Mouse (Mus musculus): ENCODE data around the gene Gm853. TPM values are rescaled to one million over a fixed set of nuclear protein-coding genes. Genes with fewer than 3 reads are reported as not detected.
A peak's percentile ranks its signal among the peaks of the same experiment; 100 is the strongest.
"Not testable (repeated sequence)": the region's sequence is repeated elsewhere in the genome, so short reads cannot be mapped to it uniquely, and the experiment has no call there.

Gene Gm853
- total RNA-seq (2017), result not detected in 2 replicates

GRCm38 (mm10) chr4:130222179-130222578 is at the start of gene Gm853:
Gene Gm853 (minus strand): TSS chr4:130222401.
- ATAC-seq (ENCODE audit: extremely low read depth, insufficient number of reproducible peaks, low FRiP score, poor library complexity, severe bottlenecking), result no peak

GRCm38 (mm10) chr4:130270611-130271347 is 48.6 kb upstream of the Gm853 start:
- ATAC-seq (ENCODE audit: extremely low read depth, insufficient number of reproducible peaks, low FRiP score, poor library complexity, severe bottlenecking), result no peak

- ATAC-seq (ENCODE audit: extremely low read depth, insufficient number of reproducible peaks, low FRiP score, poor library complexity, severe bottlenecking), result no peak
These were observed 47.9 kb upstream of the Gm853 start for GRCm38 (mm10) chr4:130270089-130270488.

GRCm38 (mm10) chr4:130268736-130269135 is 46.5 kb upstream of the Gm853 start:
- no peak for ATAC-seq (ENCODE audit: extremely low read depth, insufficient number of reproducible peaks, low FRiP score, poor library complexity, severe bottlenecking)

- no peak for ATAC-seq (ENCODE audit: extremely low read depth, insufficient number of reproducible peaks, low FRiP score, poor library complexity, severe bottlenecking)
These were observed 44.9 kb upstream of the Gm853 start for GRCm38 (mm10) chr4:130267069-130267468.

GRCm38 (mm10) chr4:130266601-130267000 is 44.4 kb upstream of the Gm853 start:
- no peak for ATAC-seq (ENCODE audit: extremely low read depth, insufficient number of reproducible peaks, low FRiP score, poor library complexity, severe bottlenecking)

GRCm38 (mm10) chr4:130264698-130265349 is 42.6 kb upstream of the Gm853 start:
- ATAC-seq (ENCODE audit: extremely low read depth, insufficient number of reproducible peaks, low FRiP score, poor library complexity, severe bottlenecking), result peak; percentile 62

- no peak for ATAC-seq (ENCODE audit: extremely low read depth, insufficient number of reproducible peaks, low FRiP score, poor library complexity, severe bottlenecking)
These were observed 41.9 kb upstream of the Gm853 start for GRCm38 (mm10) chr4:130264131-130264530.

- no peak for ATAC-seq (ENCODE audit: extremely low read depth, insufficient number of reproducible peaks, low FRiP score, poor library complexity, severe bottlenecking)
These were observed 38.2 kb upstream of the Gm853 start for GRCm38 (mm10) chr4:130260406-130260805.

GRCm38 (mm10) chr4:130252441-130253157 is 30.4 kb upstream of the Gm853 start:
- ATAC-seq (ENCODE audit: extremely low read depth, insufficient number of reproducible peaks, low FRiP score, poor library complexity, severe bottlenecking), result no peak

- no peak for ATAC-seq (ENCODE audit: extremely low read depth, insufficient number of reproducible peaks, low FRiP score, poor library complexity, severe bottlenecking)
These were observed 29.6 kb upstream of the Gm853 start for GRCm38 (mm10) chr4:130251763-130252162.

- no peak for ATAC-seq (ENCODE audit: extremely low read depth, insufficient number of reproducible peaks, low FRiP score, poor library complexity, severe bottlenecking)
These were observed 29.0 kb upstream of the Gm853 start for GRCm38 (mm10) chr4:130251172-130251705.

GRCm38 (mm10) chr4:130248636-130249035 is 26.4 kb upstream of the Gm853 start:
- ATAC-seq (ENCODE audit: extremely low read depth, insufficient number of reproducible peaks, low FRiP score, poor library complexity, severe bottlenecking), result no peak

- no peak for ATAC-seq (ENCODE audit: extremely low read depth, insufficient number of reproducible peaks, low FRiP score, poor library complexity, severe bottlenecking)
These were observed 23.9 kb upstream of the Gm853 start for GRCm38 (mm10) chr4:130246132-130246531.

GRCm38 (mm10) chr4:130244749-130245148 is 22.5 kb upstream of the Gm853 start:
- no peak for ATAC-seq (ENCODE audit: extremely low read depth, insufficient number of reproducible peaks, low FRiP score, poor library complexity, severe bottlenecking)

- not testable (repeated sequence) for ATAC-seq (ENCODE audit: extremely low read depth, insufficient number of reproducible peaks, low FRiP score, poor library complexity, severe bottlenecking)
These were observed 21.4 kb upstream of the Gm853 start for GRCm38 (mm10) chr4:130243621-130244020.

- no peak for ATAC-seq (ENCODE audit: extremely low read depth, insufficient number of reproducible peaks, low FRiP score, poor library complexity, severe bottlenecking)
These were observed 20.8 kb upstream of the Gm853 start for GRCm38 (mm10) chr4:130242956-130243355.

GRCm38 (mm10) chr4:130240695-130241094 is 18.5 kb upstream of the Gm853 start:
- no peak for ATAC-seq (ENCODE audit: extremely low read depth, insufficient number of reproducible peaks, low FRiP score, poor library complexity, severe bottlenecking)

- no peak for ATAC-seq (ENCODE audit: extremely low read depth, insufficient number of reproducible peaks, low FRiP score, poor library complexity, severe bottlenecking)
These were observed 15.4 kb upstream of the Gm853 start for GRCm38 (mm10) chr4:130237607-130238006.

GRCm38 (mm10) chr4:130236361-130236760 is 14.2 kb upstream of the Gm853 start:
- no peak for ATAC-seq (ENCODE audit: extremely low read depth, insufficient number of reproducible peaks, low FRiP score, poor library complexity, severe bottlenecking)

All from neutrophil, adult 5-6 weeks (primary cell).